Mouse (Mus musculus) T-cell, adult 2 months (primary cell): ENCODE measurements around the gene Hydin.
"Not testable (repeated sequence)": the region's sequence is repeated elsewhere in the genome, so short reads cannot be mapped to it uniquely, and the experiment has no call there.

Source experiments
- DNase-seq: peaks from one replicate; pipeline ENCODE4 v3.0.0; 2022; ENCODE audit warnings: low spot score

Hydin gene

DNA sequence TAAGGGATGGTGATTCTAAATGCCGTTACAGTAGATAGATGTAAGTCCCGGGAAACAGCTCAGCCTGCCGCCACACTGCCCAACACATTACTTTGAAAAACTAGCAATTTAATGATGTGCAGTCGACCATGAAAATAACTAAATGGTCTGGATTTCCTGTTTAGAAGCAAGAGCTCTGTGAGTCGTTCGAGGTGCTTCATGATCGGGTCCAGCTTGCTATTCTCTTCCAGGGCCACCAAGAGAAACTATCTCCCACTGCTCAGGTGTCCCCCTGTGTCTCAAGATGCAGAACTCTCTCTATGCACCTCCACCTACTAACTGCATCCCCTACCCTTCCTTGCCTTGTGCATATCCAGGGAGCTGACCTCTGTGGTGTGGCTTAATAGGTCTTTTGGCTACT lies 66.6 kb downstream of the Hydin start:
- no peak for DNase-seq

DNA sequence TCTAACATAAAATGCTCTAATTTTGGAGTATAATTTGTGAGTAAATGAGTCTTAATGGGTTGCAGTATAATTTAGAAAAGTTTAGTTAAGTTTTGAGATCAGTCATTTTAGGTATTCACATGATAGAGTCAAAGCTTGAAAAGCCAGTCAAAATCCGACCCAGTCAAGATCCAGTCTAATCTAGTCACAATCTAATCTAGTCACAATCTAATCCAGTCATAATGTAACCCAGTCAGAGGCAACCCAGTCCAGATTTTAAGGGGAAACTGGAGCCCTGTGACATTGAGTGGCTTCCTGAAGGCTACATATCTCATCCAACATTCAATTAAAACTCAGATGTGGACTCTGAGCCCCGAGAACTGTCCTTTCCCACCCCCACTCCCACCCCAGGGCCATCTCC lies 72.7 kb downstream of the Hydin start:
- no peak for DNase-seq

DNA sequence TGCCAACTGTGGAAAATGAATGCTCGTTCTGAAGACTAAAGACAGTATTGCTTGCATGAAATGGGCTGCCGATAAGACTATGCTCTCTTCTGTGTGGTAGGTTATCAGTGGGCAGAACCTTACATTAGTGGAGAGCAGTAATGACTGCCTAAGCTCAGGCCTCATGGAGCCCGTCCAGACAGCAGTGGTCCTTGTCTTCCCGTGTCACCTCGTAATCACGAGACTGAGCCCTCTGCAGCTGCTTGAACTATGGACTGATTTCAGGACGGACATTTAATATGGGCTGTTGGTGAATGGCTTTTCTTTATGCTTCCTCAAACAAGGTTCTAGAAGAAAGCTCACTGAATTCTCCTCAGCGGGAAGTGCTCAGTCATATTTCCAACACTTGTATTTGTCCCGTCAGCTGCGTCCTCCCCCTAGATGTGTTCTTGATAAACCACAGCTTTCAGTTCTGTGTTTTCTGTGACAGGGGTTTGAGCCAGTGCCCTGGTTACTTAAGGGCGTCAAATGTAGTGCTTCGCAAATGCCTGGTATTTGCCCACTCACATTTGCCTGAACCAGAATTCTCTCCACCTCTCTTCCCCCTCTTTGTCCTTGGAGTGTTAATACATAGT lies 73.4 kb downstream of the Hydin start:
- DNase-seq: no peak

DNA sequence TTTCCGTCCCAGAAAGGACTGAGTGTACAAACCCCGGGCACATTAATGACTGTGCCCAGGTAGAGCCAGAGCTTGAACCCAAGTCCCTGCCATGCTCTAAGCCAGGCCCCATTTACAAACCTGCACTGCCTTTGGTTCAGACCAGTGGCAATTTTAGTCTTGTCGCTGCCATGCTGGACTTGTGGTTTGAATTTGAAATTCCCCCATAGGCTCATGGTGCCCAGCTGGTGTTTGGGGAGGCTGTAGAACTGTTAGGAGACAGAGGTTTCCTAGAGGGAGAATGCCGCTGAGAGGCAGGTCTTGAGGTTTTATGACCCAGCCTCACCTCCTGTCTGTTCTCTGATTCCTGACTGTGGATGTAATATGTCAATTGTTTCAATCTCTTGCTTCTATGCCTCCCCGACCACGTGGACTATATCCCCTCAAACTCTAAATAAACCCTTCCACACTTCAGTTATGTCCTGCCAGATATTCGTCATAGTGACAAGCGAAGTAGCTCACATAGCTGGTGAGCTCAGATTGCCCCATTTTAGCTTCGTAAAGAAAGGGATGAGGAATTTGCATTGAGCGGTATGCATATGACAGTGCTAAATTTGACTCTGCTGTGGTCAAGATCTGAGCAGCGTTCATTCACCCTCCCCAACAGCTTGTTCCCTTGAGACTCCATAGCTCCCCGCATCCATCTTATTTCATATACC lies 79.1 kb downstream of the Hydin start:
- no peak for DNase-seq

DNA sequence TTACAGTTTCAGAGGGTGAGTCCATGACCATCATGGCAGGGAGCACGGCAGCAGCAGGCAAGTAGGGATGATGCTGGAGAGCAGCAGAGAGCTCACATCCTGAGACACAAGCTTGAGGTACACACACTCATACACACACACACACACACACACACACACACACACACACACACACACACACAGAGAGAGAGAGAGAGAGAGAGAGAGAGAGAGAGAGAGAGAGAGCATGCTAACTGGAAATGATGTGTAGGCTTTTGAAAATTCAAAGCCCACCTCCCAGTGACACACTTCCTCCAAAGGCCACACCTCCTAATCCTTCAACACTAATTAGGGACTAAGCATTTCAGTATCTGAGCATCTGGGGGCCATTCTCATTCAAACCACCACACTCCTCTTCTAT lies 80.1 kb downstream of the Hydin start:
- DNase-seq: no peak

DNA sequence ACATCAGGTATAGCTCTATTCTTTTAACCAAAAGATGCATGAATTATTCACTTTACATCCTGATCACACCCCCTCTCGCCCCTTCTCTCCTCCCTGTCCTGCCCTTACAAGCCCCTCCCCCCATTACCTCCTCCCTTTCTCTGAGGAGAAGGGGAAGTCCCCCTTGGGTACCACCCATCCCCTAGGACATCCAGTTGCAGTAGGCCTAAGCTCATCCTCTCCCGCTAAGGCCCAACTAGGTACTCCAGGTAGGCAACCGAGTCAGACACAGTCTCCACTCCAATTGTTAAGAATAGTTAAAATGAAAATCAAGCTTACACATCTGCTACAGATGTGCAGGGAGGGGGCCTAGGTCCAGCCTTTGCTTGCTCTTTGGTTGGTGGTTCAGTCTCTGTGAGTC lies 83.9 kb downstream of the Hydin start:
- no peak for DNase-seq

DNA sequence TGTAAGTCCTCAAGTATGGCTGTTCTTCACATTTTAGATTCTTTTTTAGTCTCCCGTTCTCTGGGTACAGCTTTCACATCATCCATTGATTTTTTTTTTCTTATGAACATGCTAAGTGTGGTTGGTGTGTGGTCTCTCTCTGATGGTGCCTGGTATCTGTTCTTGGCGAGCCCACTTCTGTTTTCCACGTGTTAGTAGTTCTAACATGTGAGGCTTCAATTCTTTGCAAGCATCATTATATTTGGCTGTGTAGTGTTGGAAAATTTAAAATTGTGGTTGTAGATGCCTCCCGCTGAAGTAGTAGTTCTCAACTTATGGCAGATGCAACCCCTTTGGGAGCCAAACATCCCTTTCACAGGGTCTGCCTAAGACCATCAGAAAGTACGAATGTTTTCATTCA lies 85.1 kb downstream of the Hydin start:
- no peak for DNase-seq

DNA sequence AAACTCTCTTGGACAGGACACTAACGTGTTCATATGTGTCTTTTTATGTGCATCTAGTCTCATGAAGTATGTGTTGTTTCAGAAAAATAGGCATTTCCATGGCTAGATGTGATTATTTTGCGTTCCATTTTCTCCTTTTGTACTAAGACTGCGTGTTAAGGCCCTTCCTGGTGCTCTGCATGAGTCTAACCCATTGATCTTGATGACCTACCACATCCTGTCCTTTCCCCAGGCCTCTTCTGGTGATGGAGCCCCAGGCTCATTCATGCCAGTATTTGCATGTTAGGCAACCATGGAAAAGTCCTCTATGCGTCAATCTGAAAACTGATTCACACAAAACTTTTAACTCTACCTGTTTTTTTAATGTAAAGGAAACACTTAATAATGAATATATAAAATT lies 96.2 kb downstream of the Hydin start:
- DNase-seq: no peak

DNA sequence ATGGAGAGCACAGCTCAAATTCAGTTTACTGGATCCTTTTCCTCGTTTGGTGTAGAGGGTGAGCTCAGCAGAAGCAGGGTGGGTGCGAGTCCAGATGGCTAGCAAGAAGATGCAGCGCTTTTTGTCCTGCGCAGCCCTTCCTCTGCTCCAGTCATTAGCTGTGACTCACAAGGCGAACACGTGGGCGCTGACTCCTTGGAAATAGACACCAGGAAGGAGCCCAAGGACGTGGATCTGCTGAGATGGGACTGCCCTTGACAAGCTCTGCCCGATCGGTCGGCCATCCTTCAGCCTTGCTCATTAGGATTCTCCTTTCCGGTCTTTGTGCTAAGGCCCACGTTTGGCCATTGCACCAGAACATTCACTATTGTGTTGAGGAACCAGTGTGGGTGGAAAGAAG lies 106.1 kb downstream of the Hydin start:
- DNase-seq: no peak

DNA sequence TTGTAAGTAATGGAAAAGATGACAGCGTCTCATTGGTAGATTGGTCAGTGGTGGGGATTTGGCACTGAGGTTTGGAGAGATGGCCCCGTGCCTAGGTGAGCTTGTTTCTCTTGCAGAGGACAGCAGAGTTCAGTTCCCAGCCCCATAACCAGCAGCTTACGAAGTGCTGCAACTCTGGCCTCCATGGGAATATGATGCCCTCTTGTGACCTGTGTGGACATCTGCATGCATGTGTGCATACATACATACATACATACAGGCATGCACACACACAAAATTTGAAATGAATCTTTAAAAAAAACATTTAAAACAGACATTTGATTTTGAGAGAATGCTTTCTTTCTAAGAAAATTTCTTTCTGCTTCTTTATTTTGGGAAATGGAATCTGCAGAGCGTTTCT lies 106.9 kb downstream of the Hydin start:
- DNase-seq: no peak

DNA sequence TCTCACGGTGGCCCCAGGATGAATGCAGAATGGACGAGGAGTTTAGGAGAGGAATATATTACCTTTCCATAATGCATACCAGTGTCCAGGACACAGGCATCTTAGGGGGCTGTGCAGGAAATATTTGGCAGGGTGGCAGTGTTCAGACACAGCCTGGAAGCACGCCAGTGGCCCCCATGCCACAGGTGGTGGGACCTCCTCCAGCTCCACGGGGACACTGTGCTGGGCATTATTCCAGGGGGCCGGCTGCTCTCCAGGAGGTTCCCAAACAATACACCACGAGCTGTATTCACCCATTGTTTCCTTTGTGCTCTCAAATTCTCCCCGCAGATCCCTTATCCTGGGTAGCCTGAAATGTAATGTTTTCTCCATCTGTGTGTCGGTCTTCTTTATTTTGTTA lies 116.0 kb downstream of the Hydin start:
- no peak for DNase-seq

DNA sequence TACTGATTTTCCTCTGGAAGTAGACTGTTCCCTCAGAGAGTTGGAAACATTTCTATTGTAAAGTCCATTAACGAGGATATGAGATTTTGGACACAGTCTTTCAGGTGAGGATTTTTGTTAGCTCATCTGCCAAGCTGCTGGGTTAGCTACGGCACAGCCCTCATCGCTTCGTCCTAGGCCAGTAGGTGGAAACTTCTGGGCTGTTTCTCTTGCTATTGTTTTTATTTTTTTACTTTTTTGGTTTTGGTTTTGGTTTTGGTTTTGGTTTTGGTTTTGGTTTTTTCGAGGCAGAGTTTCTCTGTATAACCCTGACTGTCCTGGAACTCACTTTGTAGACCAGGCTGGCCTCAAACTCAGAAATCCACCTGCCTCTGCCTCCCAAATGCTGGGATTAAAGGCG lies 117.9 kb downstream of the Hydin start:
- not testable (repeated sequence) for DNase-seq

DNA sequence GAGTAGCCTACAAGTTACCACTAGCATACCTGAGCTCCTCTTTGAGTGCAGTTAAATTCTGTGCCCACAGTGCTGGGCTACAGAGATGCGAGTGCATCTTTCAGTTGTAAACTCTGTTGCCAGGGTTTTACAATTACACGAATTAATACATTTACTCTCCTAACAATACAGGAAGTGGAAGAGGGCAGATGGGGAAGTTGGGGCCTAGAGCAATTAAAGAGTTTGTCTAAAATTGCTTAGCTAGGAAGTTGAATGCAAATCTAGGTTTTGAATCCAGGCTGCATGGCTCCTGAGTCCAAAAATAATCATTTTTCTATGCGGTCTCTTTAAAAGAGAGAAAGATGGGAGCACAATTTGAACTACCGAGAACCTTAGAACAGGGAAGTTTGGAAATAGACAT lies 128.9 kb downstream of the Hydin start:
- DNase-seq: no peak

DNA sequence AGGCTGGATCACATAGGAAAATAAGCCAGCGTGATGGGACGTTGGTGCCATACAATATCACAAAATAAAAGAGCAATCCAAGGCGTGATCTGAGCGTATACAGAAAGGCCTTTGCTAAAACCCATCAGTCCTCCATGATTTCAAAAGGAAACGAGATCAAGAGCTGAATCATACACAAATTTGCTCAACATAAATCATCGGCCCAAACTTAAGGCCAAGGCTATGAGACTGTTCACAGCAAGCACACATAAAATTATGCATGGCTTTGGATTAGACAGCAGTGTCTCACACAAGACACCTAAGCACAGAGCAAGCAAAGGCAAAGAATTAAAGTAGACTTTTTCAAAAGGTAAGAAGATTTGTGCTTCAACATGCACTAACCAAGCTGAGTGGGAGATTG lies 133.8 kb downstream of the Hydin start:
- no peak for DNase-seq

DNA sequence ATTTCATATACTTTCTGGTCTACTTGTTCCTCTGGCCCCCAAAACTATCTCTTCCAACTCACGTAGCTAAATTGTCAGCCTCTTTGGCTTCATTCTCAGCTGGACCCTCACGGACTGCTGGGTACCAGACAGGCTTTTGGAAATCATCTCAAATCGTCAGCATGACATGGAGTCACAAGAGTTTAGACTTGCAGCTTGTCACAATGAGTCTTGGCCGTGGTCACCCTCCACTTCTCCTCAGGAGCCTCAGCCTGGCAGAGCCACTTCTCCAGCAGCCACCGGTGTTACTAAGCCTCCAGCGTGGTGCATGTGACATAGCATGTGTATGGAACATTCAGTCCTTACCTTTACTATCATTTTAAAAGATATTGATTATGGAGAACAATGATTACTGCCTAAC lies 135.5 kb downstream of the Hydin start:
- no peak for DNase-seq

DNA sequence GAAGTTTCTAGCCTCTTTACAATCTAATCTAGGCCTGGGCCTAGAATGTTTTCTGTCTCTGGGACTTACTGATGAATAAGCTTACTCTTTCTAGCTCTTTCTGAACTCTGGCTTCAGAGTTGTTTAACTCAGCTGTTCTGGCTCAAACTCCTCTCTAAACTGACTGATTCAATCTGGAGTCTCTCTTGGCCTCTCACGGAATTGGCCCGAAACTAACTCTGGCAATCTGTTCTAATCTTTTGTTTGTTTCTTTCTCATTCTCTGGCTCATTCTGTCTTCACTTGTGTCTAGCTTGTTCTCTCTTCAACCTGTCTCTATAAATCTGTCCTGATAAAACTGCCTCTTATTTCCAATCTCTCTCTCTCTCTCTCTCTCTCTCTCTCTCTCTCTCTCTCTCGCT lies 137.7 kb downstream of the Hydin start:
- no peak for DNase-seq

DNA sequence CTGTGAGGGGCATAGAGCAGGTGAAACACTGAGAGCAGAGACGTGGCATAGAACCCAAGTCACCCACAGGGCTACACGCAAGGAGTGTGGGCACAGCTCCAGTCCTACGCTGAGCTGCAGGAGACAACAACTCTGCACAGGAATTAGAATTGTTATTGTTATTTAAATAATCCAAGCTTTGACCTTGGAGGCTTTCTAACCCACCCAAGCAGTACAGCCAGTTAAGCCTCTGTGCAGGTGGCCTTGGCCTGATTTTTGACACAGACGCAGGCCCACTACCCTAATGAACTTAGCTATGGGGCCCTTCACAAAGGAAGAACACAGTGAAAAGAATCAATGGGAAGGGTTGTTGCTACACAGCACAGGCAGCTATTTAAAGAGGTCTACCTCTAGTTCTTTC lies 148.3 kb downstream of the Hydin start:
- no peak for DNase-seq

DNA sequence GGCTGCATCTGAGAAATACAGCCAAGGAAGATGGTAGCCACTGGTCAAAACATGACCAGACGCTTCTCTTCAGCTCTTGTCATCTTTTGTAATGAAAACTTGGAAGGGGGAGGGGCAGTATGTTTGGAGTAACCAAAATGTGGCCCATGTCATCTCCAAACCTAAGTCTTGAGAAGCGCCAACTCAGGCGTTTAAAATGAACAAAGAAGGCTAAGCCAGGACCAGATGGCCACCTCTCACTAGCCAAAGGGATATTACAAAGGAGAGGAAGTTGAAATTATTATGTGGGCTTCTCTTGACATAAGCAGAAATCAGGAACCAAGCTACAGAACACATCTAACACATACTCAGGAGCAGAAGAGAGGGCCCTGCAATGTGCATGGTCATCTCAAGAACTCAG lies 150.2 kb downstream of the Hydin start:
- DNase-seq: no peak

DNA sequence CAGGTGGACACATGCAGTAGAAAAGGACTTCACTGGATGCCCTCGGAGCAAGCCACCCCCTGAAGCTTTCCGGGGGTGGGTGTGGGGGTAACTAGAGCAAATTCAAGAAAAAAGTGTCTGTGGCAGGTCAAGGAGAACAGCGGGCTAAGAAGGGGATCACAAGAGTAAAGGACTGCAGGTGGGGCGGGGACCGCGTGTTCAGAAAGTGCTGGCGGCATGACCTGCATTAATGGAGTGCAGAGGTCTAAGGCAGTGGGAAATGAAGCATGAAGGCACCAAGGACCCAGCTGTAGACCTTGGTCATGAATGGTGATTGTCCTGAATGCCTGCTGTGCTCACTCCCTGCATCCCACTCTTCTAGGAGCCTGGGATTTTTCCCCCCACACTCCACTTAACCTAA lies 151.0 kb downstream of the Hydin start:
- DNase-seq: no peak

DNA sequence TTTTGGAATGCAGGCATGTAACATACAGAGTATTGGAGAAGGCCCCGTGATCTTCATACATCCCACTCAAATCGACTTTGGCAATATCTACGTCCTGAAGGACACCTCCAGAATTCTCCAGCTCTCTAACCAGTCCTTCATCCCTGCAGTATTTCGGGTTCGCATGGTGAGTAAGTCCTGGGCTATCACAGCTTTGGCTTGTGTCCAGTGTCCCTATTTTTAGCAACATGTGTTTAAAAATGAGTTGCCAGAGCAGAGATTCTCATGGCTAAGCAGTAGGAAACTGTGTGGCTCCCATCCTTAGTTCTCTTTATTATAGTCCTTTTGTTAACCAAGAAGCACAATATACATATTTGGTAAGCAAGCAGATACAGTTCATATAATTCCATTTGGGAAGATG lies 152.9 kb downstream of the Hydin start:
- DNase-seq: no peak

DNA sequence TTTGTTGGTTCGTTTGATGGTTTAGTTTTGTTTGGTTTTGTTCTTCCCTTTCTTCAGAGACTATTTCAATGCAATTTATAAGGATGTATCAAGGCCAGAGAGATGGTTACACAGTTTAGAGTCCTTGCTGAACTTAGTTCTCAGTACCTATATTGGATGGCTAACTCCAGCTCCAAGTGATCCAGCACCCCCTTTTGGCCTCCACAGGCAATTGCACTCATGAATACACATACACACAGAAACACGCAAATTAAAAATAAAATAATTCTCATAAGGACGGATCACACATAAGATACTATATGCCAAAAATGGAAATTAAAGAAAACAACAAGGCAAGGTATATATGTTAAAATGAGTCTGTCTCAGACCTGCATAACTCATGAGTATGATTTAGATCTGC lies 153.4 kb downstream of the Hydin start:
- DNase-seq: no peak

DNA sequence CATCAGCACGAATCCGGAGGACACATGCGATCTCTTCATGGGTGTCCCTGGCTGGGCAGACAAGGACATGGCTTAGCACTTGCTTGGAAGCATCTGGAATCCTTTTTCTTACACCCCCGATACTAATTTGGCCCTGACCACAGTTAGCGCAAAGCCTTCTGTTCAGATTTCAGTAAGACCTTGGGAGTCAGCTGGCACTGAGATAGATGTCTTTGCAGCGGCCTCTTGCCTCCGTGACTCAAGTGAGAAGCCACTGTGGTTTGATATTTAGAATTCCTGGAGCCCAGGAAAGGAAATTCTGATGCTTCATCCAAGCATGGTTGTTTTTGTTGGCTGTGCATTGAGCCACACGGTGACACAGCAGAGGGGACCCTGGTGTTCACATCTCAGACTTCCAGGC lies 157.4 kb downstream of the Hydin start:
- no peak for DNase-seq

DNA sequence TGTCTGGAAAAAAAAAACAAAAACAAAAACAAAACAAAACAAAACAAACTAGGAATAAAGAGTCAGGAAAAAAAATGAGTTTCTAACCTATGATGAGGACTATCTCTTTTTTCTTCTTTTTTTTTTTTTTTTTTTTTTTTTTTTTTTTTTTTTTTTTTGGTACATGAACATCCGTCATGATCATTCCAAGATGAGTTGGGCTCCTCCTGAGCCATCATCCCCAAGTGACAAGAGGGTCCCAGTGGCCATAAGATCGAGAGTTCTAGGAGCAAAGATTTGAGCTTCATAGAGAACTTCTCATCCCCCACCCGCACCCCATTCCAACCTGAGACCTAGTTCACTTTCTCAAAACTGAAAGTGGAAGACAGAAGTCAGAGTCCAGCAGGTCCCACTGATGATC lies 164.6 kb downstream of the Hydin start:
- DNase-seq: no peak

DNA sequence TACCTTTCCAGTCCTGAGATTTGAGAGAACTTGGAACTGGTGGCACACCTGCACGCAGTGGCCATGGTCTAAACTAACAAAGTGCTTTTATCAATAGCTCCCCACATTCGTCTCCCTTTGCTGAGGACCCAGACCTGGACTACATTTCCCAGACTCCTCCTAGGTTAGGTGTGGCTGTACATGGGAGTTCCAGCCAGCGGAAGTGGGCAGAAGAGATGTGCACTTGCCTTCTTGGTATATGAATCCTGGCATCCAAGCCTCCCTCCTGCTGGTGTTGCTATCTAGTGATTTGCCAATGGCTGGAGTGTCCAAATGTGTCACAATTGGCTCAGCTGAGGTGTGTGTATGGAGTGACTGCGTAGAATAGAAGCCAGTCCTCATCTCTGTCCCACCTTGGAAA lies 173.8 kb downstream of the Hydin start:
- DNase-seq: no peak
